Mouse (Mus musculus) embryo, embryonic 10 days (tissue): ENCODE measurements around the gene Ist1.
A peak's percentile ranks its signal among the peaks of the same experiment; 100 is the strongest.

ENCODE experiments used
- DNase-seq: peaks from one replicate; pipeline ENCODE4 v3.0.0-alpha.2; 2015; ENCODE audit warnings: low spot score

Gene Ist1

DNA sequence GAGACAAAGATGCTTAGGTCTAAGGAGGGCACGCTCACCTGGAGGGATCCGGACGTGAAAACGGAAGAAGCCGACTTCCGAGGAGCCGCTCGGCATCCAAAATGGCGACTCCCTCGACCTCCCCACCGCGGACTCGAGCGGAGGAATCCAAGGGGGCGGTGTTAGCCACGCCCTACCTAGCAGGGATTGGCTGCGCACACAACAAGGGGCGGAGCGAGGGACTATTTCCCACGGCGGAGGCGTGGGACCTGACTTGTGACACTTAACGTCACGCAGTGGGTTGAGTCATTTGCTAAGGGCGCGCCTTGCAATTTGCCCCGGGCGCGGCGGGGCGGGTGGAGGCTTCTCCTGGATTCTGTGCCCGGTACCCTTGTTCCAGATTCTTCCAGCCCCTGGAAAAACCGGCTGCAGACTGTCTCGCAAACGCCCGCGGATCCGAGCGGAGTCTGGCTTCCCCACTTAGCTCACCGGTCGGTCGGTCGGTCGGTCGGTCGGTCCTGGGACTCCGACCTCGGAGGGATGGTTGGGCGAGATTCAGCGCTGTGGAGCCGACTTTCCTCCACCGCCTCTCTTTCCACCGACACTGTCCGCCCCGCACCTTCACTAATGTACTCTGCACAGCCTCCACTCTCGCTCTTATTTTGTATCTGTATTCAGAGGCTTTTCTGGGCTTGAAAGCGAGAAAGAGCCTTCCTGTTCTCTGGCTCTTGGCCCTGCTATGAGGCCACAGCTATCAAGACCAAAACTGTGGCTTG, at the start of gene Ist1:
Gene Ist1, minus strand, starts transcription at position 115 of the 755 bp plus-strand sequence.
- DNase-seq, result peak; percentile 100

DNA sequence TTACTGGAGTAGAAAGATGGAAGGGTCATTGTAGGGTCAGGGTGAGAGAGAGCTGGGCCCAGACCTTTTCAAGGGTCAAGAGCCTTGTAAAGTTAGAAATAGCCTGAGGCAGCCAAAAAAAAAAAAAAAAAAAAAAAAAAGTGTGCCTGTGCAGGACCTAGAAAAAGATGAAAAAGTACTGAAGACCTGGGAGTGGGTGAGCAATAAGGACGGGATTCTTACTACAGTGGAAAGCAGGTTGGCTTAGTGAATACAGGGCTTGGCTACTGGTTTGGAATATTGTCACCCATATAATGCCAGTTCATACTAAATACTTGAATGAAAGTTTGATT, 45.0 kb upstream of the Ist1 start:
- no peak for DNase-seq

DNA sequence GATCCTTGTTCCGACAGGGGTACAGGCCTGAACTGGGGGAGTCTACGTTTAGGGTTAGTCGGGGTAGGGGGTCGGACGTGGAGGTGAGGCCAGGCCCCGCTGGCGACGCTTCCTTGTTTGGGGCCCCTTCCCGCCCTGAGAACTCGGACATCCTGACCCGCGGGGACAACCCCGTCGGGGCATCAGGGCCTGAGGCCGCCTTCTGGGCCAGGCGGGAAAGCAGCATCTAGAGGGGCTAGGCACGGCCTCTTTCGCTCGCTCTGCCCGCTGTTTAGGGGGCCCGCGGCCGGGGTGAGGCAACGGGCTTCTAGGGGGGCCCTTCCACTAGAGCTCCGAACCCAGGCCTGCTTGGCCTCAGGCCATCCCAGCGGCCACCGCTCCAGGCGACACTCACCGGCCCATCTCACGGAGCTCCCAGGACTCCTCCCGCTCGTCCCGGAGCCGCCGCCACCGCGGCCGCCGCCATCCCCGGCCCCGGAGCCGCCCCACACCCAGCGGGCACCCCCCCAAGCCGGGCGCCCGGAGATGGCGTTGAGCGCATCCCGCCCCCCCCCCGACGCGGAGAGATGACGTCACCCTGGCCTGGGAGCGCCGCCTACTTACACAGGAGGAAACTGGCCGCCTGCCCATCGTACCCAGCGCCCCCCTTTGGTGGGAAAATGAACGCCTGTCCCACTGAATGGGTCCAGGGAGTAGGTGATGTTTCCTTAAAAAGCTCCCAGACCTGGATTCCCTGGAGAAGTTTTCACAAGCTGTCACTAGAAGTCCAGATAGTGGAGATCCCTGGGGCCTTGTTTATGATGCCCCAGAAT, 44.4 kb upstream of the Ist1 start, which contains the start of gene Atxn1l:
Gene Atxn1l, minus strand, starts transcription at position 503 of the 812 bp plus-strand sequence.
- DNase-seq, result peak; percentile 89

DNA sequence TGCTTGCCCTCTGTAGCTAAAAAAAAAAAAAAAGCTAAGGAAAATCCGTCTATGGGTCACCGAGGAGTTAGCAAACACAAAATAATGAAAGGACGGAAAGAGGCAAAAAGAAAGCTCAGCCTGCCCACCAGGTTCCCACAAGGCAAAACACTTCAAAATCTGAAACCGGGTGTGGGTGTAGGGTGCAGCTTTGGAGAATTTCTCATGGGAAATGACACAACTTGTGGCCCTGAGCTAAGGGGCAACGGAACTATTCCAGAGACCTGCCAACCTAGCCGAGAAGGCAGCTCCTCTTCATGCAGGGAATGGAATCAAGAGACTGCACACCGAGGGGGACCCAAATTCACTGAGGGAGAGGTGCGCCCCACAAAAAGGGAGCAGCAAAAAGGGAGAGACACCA, 43.8 kb upstream of the Ist1 start:
- no peak for DNase-seq

DNA sequence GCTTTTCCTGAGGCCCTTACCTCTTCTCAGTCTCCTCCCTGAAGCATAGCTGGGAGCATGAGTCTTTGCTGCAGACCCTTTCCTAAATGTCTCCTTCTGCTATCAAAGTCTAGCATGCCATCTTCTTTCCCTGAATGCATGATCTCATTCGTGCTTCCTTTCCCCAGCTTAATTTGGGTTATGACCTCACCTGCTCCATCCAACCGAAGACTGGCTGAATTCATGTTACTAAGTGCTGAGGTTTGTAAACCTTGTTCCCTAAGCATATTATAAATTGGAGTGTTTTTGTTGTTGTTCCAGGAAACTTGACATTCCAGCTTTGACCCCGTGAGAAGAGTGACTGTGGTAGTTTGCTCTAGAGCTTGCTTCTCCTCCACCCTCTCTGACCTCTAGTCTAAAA, 41.0 kb upstream of the Ist1 start:
- no peak for DNase-seq

DNA sequence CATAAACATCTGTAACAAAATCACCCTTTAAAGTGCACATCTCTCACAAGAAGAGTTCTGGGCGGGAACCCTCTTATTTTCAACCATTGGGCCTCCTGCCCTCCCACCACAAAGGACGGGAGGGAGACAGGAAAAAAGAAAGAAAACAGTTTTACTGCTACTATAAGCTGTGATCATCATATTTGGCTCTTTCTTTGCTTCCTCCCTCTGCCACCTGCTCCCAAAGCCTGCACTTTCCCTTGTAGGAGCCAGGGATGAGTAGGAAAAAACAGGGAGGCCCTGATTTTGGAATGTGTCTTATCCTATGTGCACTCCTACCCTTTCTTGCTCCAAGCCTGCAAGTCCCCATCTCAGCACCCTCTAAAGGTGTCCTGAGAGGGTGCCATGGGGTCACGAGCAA, 38.0 kb upstream of the Ist1 start:
- no peak for DNase-seq

DNA sequence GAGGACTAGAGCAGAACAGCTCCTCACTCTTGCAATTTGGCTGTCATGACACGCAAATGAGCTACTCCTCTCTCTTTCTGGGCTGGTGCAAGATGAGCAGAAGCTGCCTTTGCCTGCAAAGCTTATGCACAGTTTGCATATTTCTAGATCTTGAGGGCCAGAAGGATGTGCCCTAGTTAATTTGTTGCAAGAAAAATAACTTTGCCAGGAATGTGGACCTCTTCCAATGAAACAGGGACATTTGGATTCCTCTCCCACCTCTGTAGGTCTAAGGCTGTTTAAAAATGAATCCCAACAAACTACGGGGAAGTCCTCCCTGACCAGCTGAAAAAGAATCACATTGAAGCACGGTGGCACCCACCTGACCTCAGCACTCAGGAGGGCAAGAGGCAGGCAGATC, 32.0 kb upstream of the Ist1 start:
- no peak for DNase-seq

DNA sequence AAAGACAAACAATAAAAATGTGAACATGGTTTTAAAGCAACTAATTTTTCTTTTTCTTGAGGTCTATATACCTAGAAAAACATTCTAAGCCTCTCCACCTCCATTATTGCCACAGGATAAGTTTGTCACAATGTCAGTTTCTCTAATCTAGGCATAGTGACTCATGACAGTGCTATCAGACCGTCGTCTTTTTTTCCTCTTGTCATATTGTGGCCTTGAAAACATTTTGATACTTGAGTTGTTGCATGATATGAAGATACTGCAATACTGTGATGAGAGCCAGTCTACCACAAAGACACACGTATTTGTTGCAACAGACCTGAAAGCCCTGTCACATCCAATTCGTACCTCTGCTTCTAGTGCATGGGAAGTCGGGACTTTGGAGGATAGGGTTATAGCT, 21.9 kb upstream of the Ist1 start:
- no peak for DNase-seq

DNA sequence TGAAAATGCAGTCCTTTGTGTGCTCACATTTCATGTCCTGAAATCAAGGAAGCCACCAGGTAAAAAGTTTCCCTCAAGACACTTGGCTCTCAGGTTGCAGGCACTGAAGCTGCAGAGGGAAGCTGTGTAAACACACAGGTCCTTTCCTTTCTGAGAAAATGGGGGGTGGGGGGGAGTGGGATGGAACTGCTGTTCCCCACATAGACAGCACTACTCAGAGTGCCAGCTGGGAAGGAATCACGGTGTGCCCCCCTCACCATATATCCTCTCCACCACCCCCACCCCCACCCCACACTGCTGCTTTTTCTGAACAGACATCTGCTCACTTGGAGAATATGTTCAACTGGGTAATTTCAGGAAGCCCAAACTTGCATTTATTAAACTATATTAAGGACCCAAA, 19.5 kb upstream of the Ist1 start:
- no peak for DNase-seq

DNA sequence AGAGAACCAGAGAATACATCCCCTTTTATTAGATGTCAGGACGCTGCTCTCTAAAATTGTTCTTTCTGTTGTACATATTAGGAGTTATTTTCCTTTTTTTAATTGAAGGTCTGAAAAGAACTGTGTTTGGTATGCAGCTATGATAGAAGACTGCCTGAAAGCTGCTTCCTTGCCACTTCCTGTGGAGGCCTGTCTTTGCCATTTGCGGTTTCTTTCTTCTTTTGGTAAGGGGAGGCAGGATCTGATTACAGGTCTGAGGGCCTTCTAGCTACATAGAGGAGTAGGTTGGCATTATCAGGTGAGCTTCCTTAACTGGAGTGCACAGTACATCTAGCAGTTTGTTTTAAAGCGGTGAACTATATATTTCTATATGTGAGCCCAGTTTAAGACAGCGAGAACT, 14.9 kb upstream of the Ist1 start:
- no peak for DNase-seq

DNA sequence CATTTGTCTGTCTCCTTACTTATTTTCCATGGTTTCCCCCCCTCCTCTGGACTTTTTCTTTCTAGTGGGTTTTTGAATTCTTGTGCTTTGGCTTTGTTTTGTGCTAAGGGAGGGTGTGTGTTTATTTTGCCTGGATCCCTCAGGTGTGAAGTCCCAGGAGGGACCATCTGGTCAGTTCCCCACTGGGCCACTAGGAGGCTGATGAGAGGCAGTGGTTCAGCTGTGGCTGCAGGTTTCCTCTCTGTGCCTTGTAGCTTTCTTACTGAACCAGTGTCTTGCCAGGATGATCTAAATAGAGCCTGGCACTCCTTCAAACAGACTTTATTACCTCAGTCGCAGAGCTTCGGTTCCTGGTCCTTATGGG, 13.8 kb upstream of the Ist1 start:
- peak; percentile 84 for DNase-seq

DNA sequence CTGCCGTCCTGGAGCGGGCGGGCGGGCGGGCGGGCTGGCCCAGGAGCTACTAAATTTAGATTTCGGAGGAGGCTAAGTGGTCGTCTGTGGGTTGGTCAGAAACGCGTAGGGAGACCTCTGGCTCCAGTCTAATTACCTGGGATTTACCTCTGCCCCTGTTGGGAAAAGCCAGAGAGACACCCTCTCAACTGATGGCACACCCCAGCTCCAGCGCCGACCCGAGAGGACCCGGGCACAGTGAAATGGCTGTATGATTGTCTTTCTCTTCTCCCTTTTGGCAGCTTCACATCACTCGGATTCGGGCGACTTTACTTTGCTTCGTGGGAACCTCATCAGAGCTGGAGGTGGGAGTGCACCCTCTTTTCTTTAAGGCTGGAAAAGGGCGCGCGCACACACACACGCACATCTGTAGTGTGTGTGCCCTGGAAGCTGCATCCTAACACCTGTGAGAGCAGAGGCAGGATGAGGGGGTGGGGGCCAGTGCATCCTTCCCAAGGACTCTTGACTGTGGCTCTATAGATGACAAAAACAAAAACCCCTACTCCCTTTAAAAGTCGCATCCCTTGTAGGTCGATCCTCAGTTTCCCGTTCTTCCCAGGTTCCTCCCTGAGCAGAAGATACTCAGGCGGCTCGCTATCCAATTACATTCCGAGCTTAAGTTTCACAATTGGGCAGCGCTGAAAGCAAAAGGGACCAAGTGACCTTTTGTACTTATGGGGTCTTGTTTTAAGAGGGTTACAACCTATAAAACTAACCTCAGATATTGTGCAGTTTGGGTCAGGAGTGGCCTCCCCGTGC, 13.2 kb upstream of the Ist1 start:
- DNase-seq, result peak; percentile 41

DNA sequence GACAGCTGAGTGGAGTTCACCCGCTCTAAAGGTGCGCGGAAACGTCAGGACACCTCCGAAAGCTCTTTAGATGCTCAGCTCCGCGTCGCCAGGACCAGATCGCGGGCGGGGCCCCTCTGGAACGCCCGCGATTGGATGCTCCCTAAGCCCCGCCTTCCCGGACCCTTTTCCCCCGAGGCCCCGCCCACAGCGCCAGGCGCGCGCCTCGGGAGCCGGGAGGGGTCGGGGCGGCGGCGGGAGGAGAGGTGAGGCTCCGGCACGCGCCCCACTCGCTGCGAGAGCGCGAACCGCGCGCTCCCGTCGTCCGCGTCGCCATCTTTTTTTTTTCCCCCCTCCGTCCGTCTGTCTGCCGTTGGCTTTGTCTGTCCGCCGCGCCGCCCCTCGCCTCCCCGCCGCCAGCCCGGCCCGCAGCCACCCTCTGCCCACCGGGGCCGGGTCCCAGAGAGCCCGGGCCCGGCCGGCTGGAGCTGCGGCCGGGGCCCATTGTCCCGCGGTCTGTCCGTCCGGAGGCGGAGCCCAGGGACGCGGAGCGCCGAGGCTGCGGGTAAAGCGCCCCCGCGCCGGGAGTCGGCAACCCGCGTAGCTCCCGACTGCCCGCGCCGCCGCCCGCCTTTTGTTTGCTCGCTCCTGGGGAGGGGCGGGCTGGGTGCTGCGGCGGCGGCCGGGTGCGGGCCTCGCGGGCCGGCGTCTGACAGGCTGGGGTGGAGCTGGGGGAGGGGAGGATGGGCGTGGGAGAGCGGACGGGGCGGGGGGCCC, 12.4 kb upstream of the Ist1 start, which contains the start of gene Zfp821:
Gene Zfp821, plus strand, starts transcription at position 227 of the 756 bp plus-strand sequence.
- peak; percentile 91 for DNase-seq

DNA sequence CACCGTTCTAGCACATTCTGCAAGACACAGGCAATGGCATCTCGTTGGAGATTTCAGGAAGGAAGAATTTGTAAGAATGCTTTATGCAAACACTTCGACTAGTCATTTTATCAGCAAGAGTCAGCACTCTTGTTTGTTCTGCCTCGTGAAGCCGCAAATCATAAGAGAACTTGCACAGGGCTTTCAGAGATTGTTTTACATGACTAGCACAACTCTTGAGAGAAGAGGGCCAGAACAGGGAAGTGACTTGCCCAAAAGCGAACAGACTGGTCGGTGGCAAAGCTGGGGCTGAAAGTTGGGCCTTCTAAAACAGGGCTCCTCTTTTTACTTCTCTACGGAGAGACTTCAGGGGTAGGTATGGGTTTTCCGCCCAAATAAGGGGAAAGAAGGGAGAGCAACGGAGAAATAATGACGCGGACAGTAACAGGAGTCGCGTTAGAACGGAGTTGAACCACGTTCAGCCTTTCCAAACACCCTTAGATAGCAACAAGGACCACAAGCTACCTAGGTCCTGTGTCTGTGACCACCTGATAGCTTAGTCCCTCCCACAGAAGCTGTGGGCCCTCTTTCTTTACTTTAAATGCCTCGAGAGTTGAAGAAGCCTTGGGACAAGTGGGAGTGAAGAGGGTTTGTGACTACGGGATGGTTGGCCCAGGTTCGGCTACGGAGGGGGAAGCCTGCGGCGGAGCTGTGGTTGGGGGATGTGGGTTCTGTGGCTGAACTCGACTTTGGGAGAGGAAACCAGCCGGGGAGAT, 11.7 kb upstream of the Ist1 start:
- DNase-seq, result peak; percentile 19

DNA sequence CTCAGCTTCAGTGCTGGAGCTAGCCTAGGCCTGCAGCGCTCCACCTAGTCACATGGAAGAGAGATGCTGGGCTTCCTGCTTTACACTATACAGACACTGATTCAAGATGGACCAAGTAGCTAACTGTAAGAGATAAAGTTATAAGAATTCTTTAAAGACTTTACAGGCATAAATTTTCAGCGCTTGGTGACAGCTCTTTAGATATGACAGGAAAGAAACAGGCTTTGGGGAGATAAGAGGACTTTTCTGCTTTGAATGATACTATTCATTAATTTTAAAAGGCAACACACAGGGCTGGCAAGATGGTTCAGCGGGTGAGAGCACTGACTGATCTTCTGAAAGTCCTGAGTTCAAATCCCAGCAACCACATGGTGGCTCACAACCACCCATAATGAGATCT, 5.4 kb upstream of the Ist1 start:
- no peak for DNase-seq

DNA sequence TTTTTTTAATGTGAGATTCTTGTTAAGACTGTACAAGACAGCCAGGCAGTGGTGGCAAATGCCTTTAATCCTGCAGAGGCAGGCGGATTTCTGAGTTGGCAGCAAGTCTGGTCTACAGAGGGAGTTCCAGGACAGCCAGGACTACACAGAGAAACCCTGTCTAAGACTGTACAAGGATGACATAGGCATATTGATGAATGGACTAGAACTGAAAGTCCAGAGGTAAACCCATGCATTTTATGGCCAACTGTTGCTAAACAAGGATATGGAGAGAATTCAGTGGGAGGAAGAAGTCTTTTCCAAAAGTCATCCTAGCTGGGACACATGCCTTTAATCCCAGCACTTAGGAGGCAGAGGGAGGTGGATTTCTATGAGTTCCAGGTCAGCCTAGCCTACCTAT, 4.7 kb upstream of the Ist1 start:
- no peak for DNase-seq

DNA sequence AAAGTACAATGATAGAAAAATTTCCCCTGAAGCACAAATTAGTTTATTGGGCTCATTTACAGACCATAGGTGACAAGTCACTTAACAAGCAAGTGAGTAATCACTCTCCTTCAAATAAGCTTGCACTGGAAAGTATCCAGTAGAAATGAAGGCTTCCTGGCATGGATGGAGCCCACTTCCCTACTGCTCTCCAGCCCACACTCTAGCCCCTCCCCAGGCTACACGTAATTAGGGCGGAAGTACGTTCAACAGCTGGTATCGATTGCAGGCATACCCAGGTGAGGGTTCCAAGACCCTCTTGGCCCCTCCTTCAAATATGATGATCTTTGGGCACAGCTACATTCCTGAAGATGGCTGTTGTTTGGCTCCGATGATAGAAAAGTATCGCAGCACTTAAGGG, 1.1 kb upstream of the Ist1 start:
- peak; percentile 7 for DNase-seq

DNA sequence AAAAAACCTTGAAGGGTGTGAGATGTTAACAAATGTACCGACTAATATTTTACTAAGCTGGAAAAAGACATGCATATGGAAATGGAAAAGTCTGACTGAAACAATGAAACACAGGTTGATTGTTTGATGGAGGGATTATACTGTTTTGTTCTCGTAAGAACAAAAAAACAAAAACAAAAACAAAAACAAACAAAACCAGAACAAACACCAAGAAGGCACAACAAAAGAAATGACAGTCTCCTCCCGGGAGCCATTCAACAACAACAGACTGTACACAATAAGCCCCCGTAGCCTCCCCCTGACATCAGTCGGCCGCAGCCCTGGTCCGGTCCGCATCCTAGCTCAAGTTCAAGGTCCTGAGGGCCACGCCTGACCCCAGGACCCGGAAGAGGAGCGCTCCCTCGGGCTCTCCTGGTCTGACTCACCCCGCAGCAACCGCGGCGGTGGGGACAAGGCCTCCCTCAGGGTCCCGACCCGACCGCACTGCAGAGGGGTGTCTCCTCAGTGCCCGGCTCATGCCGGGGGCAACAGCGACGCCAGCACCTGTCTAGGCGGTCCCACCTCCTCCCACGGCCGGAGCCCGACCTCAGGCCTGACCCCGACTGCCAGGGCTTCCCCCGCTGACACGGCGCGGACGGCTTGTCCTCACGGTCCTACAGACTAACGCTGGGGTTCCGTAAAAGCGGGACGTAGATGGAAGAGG, 466 bp downstream of the Ist1 start:
- DNase-seq, result peak; percentile 63

DNA sequence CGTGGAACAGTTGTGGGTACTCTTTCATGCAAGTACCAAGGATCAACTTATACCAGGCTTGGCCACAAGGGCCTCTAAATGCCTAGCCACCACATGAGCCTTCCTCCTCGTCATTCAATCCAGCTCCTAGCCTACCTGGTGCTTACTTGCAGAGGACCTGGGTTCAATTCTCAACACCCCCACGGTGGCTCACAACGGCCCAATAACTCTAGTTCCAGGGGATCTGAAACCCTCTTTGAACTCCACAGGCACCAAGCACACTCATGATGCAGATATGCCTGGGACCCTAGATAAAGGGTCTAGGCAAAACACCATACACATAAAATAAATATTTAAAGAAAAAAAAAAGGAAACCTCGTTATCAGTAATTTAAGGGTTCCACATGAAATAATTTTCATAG, 1.3 kb downstream of the Ist1 start:
- DNase-seq, result peak; percentile 33

DNA sequence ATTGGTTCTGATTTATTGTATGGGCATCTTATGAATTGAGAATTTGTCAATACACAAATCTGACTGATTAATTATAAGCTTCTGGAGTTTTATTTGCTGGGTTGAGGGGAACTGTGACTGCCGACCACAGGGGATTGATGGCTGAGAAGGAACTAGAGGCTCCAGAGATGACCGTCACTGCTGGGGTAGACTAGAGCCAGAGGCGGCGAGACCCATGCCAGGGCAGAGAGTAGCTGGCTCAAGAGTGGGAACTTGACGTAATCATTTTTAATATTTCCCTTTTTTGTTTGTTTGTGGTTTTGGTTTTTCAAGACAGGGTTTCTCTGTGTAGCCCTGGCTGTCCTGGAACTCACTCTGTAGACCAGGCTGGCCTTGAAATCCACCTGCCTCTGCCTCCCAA, 5.8 kb downstream of the Ist1 start:
- DNase-seq, result no peak

DNA sequence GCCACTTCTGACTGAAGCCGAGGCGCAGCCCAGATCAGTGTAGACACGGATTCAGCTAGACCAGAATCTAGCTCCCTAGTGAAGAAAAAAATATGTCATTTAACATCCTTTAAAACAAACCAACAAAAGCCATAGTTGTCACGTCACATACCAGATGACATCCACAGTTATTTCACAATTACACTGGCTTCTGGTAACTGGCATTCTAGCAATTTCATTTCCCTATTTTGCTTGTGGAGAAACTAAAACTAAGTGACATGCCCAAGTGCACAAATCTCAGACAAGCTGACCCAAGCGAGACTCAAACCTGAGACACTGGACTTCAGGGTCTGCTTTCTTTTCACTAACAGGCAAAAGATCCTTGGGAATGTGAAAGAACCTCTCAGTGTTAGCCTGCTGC, 10.9 kb downstream of the Ist1 start:
- DNase-seq, result no peak
